Mouse (Mus musculus): ENCODE data around the gene Pprc1.

GRCm38 (mm10) chr19:46044993-46045695 is 458 bp downstream of the Pprc1 start, which contains the start of gene Ldb1:
- no peak for TF ChIP-seq CTCF (IDR thresholded peaks at IDR 0.05; ENCODE audit: extremely low read depth, insufficient read length, insufficient replicate concordance, low read depth, low read length)
- TF ChIP-seq POLR2A (IDR thresholded peaks at IDR 0.05; ENCODE audit: low read depth, low read length): peak; percentile 85
